Mouse (Mus musculus) adipocyte (in vitro differentiated cells): ENCODE measurements around the gene Dusp14.

Experiments
- DNase-seq: peaks from one replicate; pipeline ENCODE4 v3.0.0-alpha.2; 2016; ENCODE audit warnings: low spot score

Gene Dusp14

GRCm38 (mm10) chr11:84016147-84016809 lies 52.8 kb downstream of the Dusp14 start:
- peak; percentile 29 for DNase-seq

DNA sequence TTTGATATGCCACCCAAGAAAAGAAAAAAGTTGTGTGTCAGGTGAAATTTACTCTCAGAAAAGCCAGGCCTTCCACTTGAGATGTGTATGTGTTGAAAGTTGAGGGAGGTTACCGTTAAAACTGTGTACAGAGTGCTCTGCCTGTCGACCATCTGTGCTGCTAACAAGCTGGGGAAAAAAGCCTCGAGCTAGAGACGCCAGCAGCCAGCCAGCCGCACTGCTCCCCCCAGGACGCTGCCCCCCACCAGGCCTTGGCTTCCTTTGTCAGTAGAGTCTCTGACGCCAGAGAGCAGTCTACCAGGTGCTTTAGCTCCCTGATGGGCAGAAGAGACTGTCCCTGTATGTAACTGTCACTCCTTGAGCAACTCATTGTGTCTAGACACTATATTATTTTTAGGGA lies 56.0 kb downstream of the Dusp14 start:
- no peak for DNase-seq

GRCm38 (mm10) chr11:84011576-84011975 lies 57.5 kb downstream of the Dusp14 start:
- DNase-seq, result no peak

GRCm38 (mm10) chr11:84011050-84011449 lies 58.0 kb downstream of the Dusp14 start:
- DNase-seq, result no peak

DNA sequence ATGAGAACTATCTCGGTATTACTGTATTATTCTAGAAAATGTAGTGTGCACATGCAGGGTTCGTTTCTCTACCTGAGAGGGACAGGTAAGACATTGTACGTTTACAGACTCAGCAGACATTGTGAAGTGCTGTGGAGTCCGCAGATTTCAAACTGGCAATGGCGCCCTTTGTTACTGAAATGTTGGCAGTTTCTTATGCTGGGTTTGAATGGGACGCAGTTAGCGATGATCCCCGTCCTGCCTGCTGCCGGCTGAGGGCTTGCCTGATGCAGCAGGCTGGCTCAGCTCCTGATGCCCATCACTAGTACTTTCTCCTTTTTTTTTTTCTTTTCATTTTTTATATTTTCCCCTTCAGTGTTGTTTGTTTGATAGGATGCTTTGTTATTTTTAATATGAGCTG lies 58.6 kb downstream of the Dusp14 start:
- DNase-seq, result no peak

GRCm38 (mm10) chr11:84009001-84009400 lies 60.1 kb downstream of the Dusp14 start:
- DNase-seq, result no peak

- DNase-seq, result no peak
These were observed 65.1 kb downstream of the Dusp14 start for GRCm38 (mm10) chr11:84003986-84004385.

DNA sequence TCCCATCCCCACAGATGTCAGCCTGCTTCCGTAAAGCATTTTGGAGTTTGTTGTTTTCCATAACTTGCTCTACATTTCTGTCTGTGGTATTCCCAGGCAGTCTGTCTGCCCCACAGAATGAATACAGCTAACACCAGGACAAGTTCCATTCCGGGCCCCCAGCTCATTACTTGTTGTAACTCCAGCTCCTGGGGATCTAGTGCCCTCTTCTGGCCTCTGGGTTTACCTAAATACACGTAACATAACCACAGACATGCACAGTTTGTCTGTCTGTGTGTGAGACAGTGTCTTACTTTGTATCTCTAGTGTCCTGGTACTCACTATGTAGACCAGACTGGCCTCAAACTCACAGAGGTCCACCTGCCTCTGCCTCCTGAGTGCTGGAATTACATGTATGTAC lies 67.8 kb downstream of the Dusp14 start:
- DNase-seq, result no peak

GRCm38 (mm10) chr11:83999411-83999915 lies 69.6 kb downstream of the Dusp14 start:
- no peak for DNase-seq

GRCm38 (mm10) chr11:83998993-83999392 lies 70.1 kb downstream of the Dusp14 start:
- no peak for DNase-seq
